17 mouse cellular contexts compared by ENCODE assay signal in genomic region chr4:139828871-139829590, GRCm38 (mm10). TPM values are rescaled to one million over a fixed set of nuclear protein-coding genes. Genes with fewer than 3 reads are reported as not detected.
DNase-seq lines count a peak whose midpoint lies in the region; ATAC-seq lines count a peak whose summit lies in the region.
"Had no signal": no experiment of that assay in that cellular context is flagged by ENCODE, and none has a peak within 500 bp of the region (broad histone marks: within the 10 kb centered on the region; RNA-seq: fewer than 3 reads in every experiment).

No protein-coding gene starts in this region.

- H3K27me3 ChIP-seq in hindbrain, embryonic 11.5 days (ENCODE audit: control insufficient read depth, insufficient read depth, low read length): peaks cover 79% of the 10 kb centered on the region
- peaks cover 62% of the 10 kb centered on the region for H3K27me3 ChIP-seq in hindbrain, embryonic 16.5 days (replicated peaks; ENCODE audit: control insufficient read depth, insufficient read depth, low read length)
- peaks cover 100% of the 10 kb centered on the region for H3K27me3 ChIP-seq in embryonic facial prominence, embryonic 13.5 days
- H3K27me3 ChIP-seq in midbrain, embryonic 13.5 days: peaks cover 99% of the 10 kb centered on the region

- peak overlapping the region; percentile 23; the same call in 1 of the 2 replicates for H3K9ac ChIP-seq in hindbrain, embryonic 11.5 days (ENCODE audit: low read depth, low read length)
- H3K9ac ChIP-seq in hindbrain, embryonic 16.5 days (ENCODE audit: low read depth, low read length): no peak overlapping the region
- H3K9ac ChIP-seq in embryonic facial prominence, embryonic 13.5 days: peak overlapping the region; percentile 74
- peak overlapping the region; percentile 81 for H3K9ac ChIP-seq in midbrain, embryonic 13.5 days (replicated peaks)
- H3K9ac ChIP-seq: forebrain, embryonic 12.5 days; heart, embryonic 12.5 days; liver, embryonic 12.5 days had no signal

- no peaks in the 10 kb centered on the region for H3K9me3 ChIP-seq in hindbrain, embryonic 11.5 days (ENCODE audit: control insufficient read depth, low read length)
- H3K9me3 ChIP-seq in hindbrain, embryonic 16.5 days (ENCODE audit: control insufficient read depth, low read length): no peaks in the 10 kb centered on the region
- H3K9me3 ChIP-seq in embryonic facial prominence, embryonic 13.5 days: no peaks in the 10 kb centered on the region
- no peaks in the 10 kb centered on the region for H3K9me3 ChIP-seq in midbrain, embryonic 13.5 days
- H3K9me3 ChIP-seq: forebrain, embryonic 12.5 days; heart, embryonic 12.5 days; liver, embryonic 12.5 days had no signal

- DNase-seq in hindbrain, embryonic 11.5 days (ENCODE audit: low spot score): peak; percentile 52
- DNase-seq in thymus, postnatal 25 days: peak; percentile 62
- no peak for DNase-seq in lung, postnatal 10 days
- no peak for DNase-seq in adipocyte (ENCODE audit: low spot score)
- DNase-seq: cerebellum, postnatal 25 days; kidney, adult 2 months; right cerebral cortex, adult 18-20 months had no signal

- WGBS in hindbrain, embryonic 11.5 days: 14% methylated on average over 16 of the region's 16 CpGs
- 21% methylated on average over 16 of the region's 16 CpGs for WGBS in hindbrain, embryonic 16.5 days
- WGBS in embryonic facial prominence, embryonic 13.5 days: 15% methylated on average over 16 of the region's 16 CpGs
- WGBS in midbrain, embryonic 13.5 days: 14% methylated on average over 16 of the region's 16 CpGs

- H3K27ac ChIP-seq in hindbrain, embryonic 11.5 days (ENCODE audit: low read depth, low read length): no peak overlapping the region
- H3K27ac ChIP-seq in hindbrain, embryonic 16.5 days (ENCODE audit: low read depth, low read length): no peak overlapping the region
- no peak overlapping the region for H3K27ac ChIP-seq in embryonic facial prominence, embryonic 13.5 days
- H3K27ac ChIP-seq in midbrain, embryonic 13.5 days: no peak overlapping the region
- H3K27ac ChIP-seq: forebrain, embryonic 12.5 days; left cerebral cortex, adult 2 months; liver, embryonic 12.5 days; macrophage had no signal

- peak overlapping the region; percentile 57; the same call in 1 of the 2 replicates for H3K4me3 ChIP-seq in hindbrain, embryonic 11.5 days (ENCODE audit: low read depth, low read length)
- H3K4me3 ChIP-seq in hindbrain, embryonic 16.5 days (ENCODE audit: low read length): no peak overlapping the region
- peak overlapping the region; percentile 50 for H3K4me3 ChIP-seq in embryonic facial prominence, embryonic 13.5 days
- H3K4me3 ChIP-seq in midbrain, embryonic 13.5 days (replicated peaks): peak overlapping the region; percentile 56
- H3K4me3 ChIP-seq: heart, embryonic 12.5 days; left cerebral cortex, adult 2 months; liver, embryonic 12.5 days had no signal

- H3K4me2 ChIP-seq in hindbrain, embryonic 11.5 days (replicated peaks; ENCODE audit: low read depth, low read length): peak overlapping the region; percentile 65
- no peak overlapping the region for H3K4me2 ChIP-seq in hindbrain, embryonic 16.5 days (ENCODE audit: low read length)
- H3K4me2 ChIP-seq in embryonic facial prominence, embryonic 13.5 days: peak overlapping the region; percentile 55
- H3K4me2 ChIP-seq in midbrain, embryonic 13.5 days (replicated peaks): peak overlapping the region; percentile 60
- H3K4me2 ChIP-seq: heart, embryonic 12.5 days; liver, embryonic 12.5 days had no signal

- no peak for ATAC-seq in hindbrain, embryonic 11.5 days (ENCODE audit: low FRiP score)
- no peak for ATAC-seq in hindbrain, embryonic 16.5 days
- no peak for ATAC-seq in embryonic facial prominence, embryonic 13.5 days (ENCODE audit: insufficient number of reproducible peaks, insufficient read depth, low FRiP score, low TSS enrichment, low read depth)
- no peak for ATAC-seq in midbrain, embryonic 13.5 days
- no peak for ATAC-seq in activated CD4-positive, CD25-positive, alpha-beta regulatory T cell, adult 4 months
- ATAC-seq: liver, embryonic 12.5 days had no signal

- H3K36me3 ChIP-seq in hindbrain, embryonic 11.5 days (ENCODE audit: control insufficient read depth, insufficient read depth, low read length): no peaks in the 10 kb centered on the region
- H3K36me3 ChIP-seq in hindbrain, embryonic 16.5 days (ENCODE audit: control insufficient read depth, insufficient read depth, low read length): no peaks in the 10 kb centered on the region
- H3K36me3 ChIP-seq in embryonic facial prominence, embryonic 13.5 days: no peaks in the 10 kb centered on the region
- H3K36me3 ChIP-seq in midbrain, embryonic 13.5 days: no peaks in the 10 kb centered on the region
- H3K36me3 ChIP-seq: forebrain, embryonic 12.5 days; heart, embryonic 12.5 days; liver, embryonic 12.5 days had no signal

- peaks cover 16% of the 10 kb centered on the region for H3K4me1 ChIP-seq in hindbrain, embryonic 11.5 days (replicated peaks; ENCODE audit: control insufficient read depth, insufficient read depth, low read length)
- H3K4me1 ChIP-seq in hindbrain, embryonic 16.5 days (ENCODE audit: control insufficient read depth, insufficient read depth, low read depth, low read length): peaks cover 17% of the 10 kb centered on the region
- peaks cover 40% of the 10 kb centered on the region for H3K4me1 ChIP-seq in embryonic facial prominence, embryonic 13.5 days
- peaks cover 90% of the 10 kb centered on the region for H3K4me1 ChIP-seq in midbrain, embryonic 13.5 days (replicated peaks)
- H3K4me1 ChIP-seq: liver, embryonic 12.5 days had no signal

RNA-seq across cellular contexts. Expression of gene Pax7, which starts 4.3 kb away (rescaled TPM):
- 2.2 and 2.7 TPM in 2 replicates for polyA plus RNA-seq in hindbrain, embryonic 11.5 days (2014; fragmentation: Nextera tagmentation; extraction: Ambion mirVana)
- polyA plus RNA-seq in hindbrain, embryonic 16.5 days (2015; fragmentation: Nextera tagmentation; extraction: Ambion mirVana): 0.24 and 0.60 TPM in 2 replicates
- polyA plus RNA-seq in embryonic facial prominence, embryonic 13.5 days (2015; fragmentation: Nextera tagmentation; extraction: Ambion mirVana): 2.5 and 3.5 TPM in 2 replicates
- polyA plus RNA-seq in midbrain, embryonic 13.5 days (2015; fragmentation: Nextera tagmentation; extraction: Ambion mirVana): 4.9 and 6.5 TPM in 2 replicates
- polyA plus RNA-seq in activated CD4-positive, CD25-positive, alpha-beta regulatory T cell, adult 4 months (2017; shearing (Covaris generic)): not detected
- polyA plus RNA-seq: large intestine, adult 2 months; liver, embryonic 12.5 days; macrophage had no signal

Comparison
In these comparisons a context has a peak if more than half of its experiments do, and no peak if none do; other contexts are left out.
1. DNase-seq: peak in hindbrain, embryonic 11.5 days (single experiment) and thymus, postnatal 25 days (single experiment); none in lung, postnatal 10 days (single experiment) and adipocyte (single experiment).